Mouse (Mus musculus) neural tube, embryonic 10.5 days (tissue): ENCODE data around the gene Gipc3.

Source experiments
- DNase-seq: peaks from one replicate; pipeline ENCODE4 v3.0.0-alpha.2; 2017; ENCODE audit warnings: low spot score; ENCODE audit errors: extremely low spot score

Gene Gipc3

GRCm38 (mm10) chr10:81375322-81375721 is 32.3 kb upstream of the Gipc3 start:
- no peak for DNase-seq

- no peak for DNase-seq
Measured at GRCm38 (mm10) chr10:81367207-81367495, 24.1 kb upstream of the Gipc3 start.

GRCm38 (mm10) chr10:81366477-81367206 is 23.6 kb upstream of the Gipc3 start:
- no peak for DNase-seq

GRCm38 (mm10) chr10:81365672-81366476 is 22.8 kb upstream of the Gipc3 start, which contains the start of gene 4930404N11Rik:
Gene 4930404N11Rik (minus strand): TSS chr10:81365816.
- DNase-seq, result peak; percentile 60

GRCm38 (mm10) chr10:81365073-81365472 is 22.0 kb upstream of the Gipc3 start:
- no peak for DNase-seq

DNA sequence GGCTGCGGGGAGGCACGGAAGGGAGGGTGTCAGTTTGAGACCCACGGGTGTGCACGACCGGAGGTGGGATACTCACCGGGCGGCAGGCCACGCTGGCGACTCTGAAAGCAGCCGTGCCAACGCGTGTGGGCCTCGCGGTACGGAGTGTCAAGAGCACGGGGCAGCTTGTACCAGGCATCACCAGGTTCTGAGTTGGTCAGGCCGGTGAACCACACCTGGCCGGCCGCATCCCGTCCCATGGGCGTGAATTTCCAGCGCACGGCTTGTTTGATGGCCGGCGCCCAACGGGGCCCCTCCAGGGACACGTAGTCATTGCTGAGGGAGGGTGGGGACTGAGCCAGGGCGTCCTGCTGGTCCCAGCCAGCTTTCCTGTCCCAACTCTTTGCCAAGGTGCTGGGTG is 21.6 kb upstream of the Gipc3 start:
- no peak for DNase-seq

DNA sequence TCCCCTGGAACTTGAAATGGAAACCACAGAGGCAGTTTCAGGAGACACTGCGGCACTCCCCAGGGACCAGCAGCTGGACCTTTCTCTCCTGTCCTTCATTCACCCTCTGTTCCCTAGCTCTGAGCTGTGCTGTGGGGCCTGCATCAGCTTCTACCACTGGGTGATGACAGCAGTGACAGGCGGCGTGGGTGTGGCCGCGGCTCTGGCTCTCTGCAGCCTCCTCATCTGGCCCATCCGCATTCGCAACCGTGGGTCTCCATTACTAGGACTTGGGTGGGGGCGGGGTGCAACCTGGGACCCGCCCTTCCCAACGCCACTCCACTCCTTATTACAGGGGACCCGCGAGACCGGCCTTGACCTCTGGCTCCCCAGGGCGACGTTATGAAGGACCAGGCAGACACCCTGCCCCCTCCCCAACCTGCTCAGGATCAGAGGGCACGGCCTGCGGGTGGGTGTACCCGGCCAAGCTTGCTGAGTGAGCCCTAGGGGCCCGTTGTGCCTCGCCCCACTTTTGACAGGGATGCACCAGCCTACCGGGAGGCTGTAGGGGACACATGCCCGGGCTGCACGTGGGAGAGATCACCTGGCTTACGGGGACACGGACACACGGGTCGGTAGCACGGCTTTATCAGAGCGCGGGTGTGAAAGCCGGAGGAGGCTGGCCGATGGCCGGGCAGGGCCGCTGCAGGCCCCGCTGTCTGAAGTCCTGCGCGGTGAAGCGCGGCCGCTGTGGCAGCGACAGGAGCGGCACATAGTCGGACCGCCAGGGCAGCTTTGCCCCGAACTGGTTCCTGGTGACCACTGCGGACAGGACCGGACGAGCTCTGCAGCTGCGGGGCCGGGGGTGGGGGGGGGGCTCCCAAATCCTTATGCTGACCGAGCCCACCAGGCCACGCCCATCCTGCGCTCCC is 20.6 kb upstream of the Gipc3 start:
- DNase-seq, result no peak

DNA sequence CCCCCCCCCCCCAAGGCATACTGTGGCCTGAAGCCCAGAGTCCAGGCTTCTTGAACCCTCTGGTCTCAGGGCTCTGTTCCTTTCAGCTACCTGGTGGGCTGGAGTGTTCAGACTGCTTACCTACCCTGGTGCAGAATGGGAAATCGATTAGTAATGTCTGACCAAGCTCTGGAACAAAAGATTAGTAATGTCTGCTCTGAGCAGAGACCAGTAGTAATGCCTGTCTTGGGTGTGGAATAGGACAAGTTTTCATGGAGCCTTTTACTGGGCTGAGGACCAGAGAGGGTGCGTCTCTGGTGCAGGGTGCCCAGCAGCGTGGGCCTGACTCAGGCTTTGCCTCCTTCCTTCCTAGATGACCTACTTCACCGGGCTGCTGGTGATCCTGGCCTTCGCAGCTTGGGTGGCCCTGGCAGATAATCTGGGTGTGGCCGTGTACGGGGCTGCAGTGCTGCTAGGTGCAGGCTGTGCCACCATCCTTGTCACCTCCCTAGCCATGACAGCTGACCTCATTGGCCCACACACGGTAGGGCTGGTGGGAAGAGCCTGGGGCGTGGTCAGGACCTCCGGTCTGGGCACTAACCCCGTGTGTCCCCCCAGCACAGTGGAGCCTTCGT is 19.4 kb upstream of the Gipc3 start:
- no peak for DNase-seq

GRCm38 (mm10) chr10:81360721-81361120 is 17.7 kb upstream of the Gipc3 start:
- no peak for DNase-seq

GRCm38 (mm10) chr10:81358841-81359240 is 15.8 kb upstream of the Gipc3 start:
- no peak for DNase-seq

DNA sequence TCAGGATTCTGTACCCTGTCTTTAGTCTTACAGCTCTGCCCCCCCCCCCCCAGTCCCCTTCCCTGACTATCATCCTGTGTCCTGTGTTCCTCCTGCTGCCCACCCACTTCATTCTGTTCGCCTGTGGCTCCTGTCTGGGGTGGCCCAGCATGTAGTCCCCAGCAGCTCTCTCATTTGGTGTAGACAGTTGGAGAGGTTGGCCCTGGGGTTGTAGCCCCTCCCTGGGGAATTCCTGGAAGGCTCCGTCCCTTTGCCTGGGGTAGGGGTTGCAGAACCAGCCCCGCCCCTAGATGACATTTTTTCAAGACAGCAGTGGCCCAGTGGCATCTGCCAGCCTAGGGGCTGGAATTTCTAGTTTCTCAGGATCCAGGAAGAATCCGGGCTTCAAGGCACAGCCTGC is 15.1 kb upstream of the Gipc3 start:
- no peak for DNase-seq

GRCm38 (mm10) chr10:81356991-81357844 is 14.2 kb upstream of the Gipc3 start, which contains the start of gene Mfsd12:
Gene Mfsd12 (plus strand): TSS chr10:81357491.
- peak; percentile 85 for DNase-seq

- no peak for DNase-seq
Measured at GRCm38 (mm10) chr10:81356352-81356990, 13.4 kb upstream of the Gipc3 start.

DNA sequence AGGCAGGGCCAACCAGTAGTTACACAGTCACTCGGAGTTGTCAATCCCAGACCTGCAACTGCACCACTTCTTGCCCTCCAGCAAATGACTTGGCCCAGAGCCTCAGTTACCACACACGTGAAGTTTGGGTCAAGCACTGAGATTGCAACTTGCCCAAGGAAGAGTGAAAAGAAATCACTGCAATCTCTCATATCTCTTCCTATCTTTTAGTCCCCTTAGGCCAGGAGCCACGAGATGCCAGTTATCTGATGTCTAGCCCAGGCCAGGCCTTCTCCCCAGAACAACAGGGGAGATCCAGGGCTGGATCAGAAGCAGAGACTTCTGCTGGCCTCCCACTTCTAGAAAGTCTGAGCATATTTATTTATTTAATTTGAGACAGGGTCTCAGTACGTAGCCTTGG is 12.5 kb upstream of the Gipc3 start:
- no peak for DNase-seq

DNA sequence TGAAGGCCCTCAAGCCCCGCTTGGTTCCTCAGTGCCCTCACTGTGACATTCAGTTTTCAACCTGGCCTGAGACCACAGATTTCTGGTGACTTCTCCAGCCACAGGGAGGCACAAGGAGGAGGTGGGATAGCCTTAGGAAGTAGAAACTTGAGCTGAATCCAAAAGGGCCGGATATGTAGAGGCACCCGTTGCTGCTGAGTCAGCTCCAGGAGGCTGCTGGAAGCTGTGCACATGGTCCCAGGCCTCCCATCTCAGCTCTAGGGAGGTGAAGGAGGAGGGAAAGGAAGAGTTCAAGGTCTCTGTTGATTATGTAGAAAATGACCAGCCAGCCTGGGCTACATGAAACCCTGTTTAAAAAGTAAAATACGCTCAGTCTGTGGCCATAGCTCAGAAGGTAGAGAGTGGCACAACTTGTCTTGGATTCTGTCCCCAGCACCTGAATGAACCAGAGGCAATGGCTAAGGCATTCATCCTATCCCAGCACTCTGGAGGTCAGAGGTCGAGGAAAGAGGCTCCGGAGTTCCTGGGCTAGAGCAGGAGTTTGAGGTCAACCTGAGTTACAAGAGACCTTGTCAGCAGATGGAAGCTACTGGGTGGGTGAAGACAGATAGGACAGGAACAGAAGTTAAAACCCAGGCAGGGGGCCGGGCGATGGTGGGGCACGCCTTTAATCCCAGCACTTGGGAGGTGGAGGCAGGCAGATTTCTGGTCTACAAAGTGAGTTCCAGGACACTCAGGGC is 11.8 kb upstream of the Gipc3 start:
- no peak for DNase-seq

DNA sequence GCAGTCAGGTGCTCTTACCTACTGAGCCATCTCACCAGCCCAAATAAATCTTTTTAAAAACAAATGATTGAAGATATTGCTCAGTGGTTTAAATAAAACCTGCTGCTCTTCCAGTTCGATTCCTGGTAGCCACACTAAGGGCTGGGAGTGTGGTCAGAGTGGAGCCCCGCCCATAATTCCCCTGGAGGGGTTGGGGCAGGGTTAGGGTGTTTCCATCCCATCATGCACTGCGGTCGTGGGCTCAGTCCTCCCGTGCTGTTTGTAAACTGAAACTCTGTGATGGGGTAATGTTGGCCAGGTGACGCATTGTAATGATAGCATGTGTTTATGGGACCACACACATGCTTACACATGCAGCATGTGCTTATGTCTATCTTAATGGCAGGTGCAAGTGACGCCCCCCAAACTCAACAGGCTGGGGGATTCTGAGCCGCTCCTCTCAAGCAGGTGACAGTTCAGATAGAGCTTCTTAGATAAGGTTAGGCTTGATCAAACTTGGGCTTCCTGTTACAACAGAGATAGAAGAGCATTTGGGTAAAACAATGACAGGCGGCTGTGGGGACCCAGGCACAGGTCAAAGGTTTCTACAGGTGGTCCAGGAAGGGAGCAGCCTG is 8.7 kb upstream of the Gipc3 start:
- no peak for DNase-seq

- peak; percentile 96 for DNase-seq
Measured at GRCm38 (mm10) chr10:81350351-81351063, 7.4 kb upstream of the Gipc3 start, which contains the start of gene Hmg20b. Gene Hmg20b (minus strand): TSS chr10:81350480.

DNA sequence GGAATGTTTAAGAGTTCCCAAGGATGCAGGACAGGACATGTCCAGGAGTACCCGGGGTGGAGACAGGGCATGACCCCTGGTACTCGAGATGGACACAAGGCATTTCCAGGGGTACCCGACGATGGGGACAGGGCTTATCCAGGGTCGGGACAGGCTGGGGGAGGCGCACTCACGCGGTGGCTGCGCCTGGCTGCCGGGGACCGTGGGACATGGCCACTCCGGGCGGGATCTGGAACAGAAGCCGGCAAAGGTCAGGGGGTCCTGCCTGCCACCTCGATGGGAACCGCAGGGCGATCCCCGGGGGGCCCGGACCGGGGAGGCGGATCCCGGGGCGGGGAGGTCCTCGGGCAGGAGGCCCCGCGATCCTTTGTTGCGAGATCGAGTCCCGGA is 6.9 kb upstream of the Gipc3 start:
- DNase-seq, result no peak
